In the genomic region with DNA sequence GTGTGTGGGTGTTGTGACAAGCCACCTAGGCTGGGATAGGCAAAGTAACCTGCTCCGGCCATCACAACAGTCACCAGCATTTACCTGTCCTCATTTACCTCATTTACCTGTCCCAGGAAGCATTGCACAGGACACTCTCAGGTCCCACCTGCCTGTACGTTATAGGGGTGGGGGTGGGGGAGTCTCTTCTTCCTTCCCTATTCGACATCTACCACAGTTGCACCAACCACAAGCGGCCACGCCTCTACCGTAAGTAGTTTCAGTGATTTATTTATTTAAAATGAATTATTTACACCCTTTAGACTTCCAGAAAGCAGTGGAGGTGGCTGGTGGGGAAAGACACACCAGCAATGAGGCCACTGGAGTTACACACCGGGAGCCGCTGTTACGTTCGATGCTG, we compare ENCODE assay signal across 15 mouse cellular contexts.
"Had no signal": no experiment of that assay in that cellular context is flagged by ENCODE, and none has a peak within 500 bp of the region (broad histone marks: within the 10 kb centered on the region; RNA-seq: fewer than 3 reads in every experiment).

No protein-coding gene starts in this region.

- ATAC-seq: liver, postnatal 0 days; midbrain, embryonic 13.5 days; midbrain, embryonic 15.5 days had no signal

- DNase-seq: liver, embryonic 13.5 days; liver, postnatal 0 days; lung, adult 2 months; right cerebral cortex, postnatal 14 days; spleen, adult 18-20 months; thymus, adult 18-20 months; thymus, postnatal 36 days had no signal

- H3K9me3 ChIP-seq: liver, embryonic 13.5 days; liver, embryonic 15.5 days; lung, embryonic 15.5 days; megakaryocyte, embryonic 14.5 days; midbrain, embryonic 13.5 days; midbrain, embryonic 15.5 days; neural tube, embryonic 12.5 days had no signal

- H3K4me2 ChIP-seq: liver, embryonic 13.5 days; liver, embryonic 15.5 days; lung, embryonic 15.5 days; midbrain, embryonic 11.5 days; midbrain, embryonic 13.5 days; midbrain, embryonic 15.5 days; neural tube, embryonic 12.5 days had no signal

- H3K4me3 ChIP-seq: liver, embryonic 13.5 days; liver, embryonic 15.5 days; lung, embryonic 15.5 days; megakaryocyte, embryonic 14.5 days; midbrain, embryonic 13.5 days; midbrain, embryonic 15.5 days; neural tube, embryonic 12.5 days had no signal

- H3K9ac ChIP-seq: liver, embryonic 13.5 days; liver, embryonic 15.5 days; liver, postnatal 0 days; lung, embryonic 15.5 days; midbrain, embryonic 13.5 days; midbrain, embryonic 15.5 days; neural tube, embryonic 12.5 days had no signal

- H3K36me3 ChIP-seq: liver, embryonic 13.5 days; liver, embryonic 15.5 days; lung, embryonic 15.5 days; midbrain, embryonic 13.5 days; midbrain, embryonic 15.5 days; neural tube, embryonic 12.5 days had no signal

- H3K4me1 ChIP-seq: neural tube, embryonic 12.5 days had no signal

- H3K27me3 ChIP-seq: lung, embryonic 15.5 days; midbrain, embryonic 15.5 days; neural tube, embryonic 12.5 days had no signal

- H3K27ac ChIP-seq: liver, embryonic 13.5 days; liver, embryonic 15.5 days; lung, embryonic 15.5 days; macrophage; midbrain, embryonic 13.5 days; midbrain, embryonic 15.5 days; neural tube, embryonic 12.5 days had no signal
